Mouse (Mus musculus): ENCODE results near the gene Dock8.

Dock8 gene

DNA sequence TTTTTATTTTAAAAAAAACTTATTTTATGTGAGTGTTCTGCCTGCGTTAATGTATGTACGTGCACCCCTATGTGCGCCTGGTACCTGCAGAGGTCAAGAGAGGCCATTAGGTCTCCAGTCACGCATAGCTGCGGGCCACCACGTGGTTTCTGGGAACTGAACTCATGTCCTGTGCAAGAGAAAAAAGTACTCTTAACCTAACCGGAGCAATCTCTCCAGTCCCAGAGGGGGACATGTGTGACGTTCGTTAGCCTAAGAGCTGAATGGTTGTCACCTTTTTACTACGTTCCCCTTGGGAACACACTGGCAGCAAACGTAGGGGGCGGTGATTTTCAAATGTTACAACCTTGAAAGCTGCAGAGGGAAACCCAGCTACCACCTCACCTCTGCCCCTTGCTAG, 207.6 kb downstream of the Dock8 start:
- DNase-seq: no peak

GRCm38 (mm10) chr19:25207731-25208361, 208.5 kb downstream of the Dock8 start:
- DNase-seq: no peak

- no peak for DNase-seq
These were observed 209.3 kb downstream of the Dock8 start for GRCm38 (mm10) chr19:25208596-25209110.

- no peak for DNase-seq
These were observed 221.3 kb downstream of the Dock8 start for GRCm38 (mm10) chr19:25220611-25221010.

GRCm38 (mm10) chr19:25221964-25222640, 222.8 kb downstream of the Dock8 start:
- no peak for DNase-seq

DNA sequence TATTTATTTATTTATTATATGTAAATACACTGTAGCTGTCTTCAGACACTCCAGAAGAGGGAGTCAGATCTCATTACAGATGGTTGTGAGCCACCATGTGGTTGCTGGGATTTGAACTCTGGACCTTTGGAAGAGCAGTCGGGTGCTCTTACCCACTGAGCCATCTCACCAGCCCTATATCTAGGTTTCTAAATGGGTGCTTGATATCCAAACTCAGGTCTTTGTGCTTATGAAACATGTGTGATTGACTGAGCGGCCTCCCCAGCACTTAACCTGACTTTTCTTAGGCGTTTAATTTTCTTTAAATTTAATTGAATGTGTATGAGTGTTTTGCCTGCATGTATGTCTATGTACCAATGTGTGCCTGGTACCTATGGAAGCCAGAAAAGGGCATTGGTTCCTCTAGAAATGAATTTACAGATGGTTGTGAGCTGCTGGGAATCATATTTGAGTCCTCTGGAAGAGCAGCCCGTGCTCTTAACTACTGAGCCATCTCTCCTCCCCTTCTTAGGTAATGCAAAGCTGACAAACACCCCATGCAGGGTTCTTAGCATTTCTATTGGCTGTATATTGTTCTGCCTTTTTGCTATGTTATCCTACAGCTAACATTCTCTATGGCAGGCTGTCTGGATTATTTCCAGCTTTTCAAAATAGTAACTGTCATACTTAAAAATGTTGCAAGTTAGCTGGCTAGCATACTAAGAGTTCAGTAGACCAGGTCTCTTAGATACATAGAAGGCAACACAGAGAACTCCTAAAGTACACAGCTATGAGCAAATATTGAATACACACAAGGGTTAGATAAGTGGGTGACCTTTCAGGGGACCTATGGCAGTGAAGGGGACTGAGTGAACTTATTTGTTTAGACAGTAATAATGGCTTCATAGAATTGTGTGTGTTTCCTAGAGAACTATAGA, 231.0 kb downstream of the Dock8 start:
- DNase-seq: no peak

DNA sequence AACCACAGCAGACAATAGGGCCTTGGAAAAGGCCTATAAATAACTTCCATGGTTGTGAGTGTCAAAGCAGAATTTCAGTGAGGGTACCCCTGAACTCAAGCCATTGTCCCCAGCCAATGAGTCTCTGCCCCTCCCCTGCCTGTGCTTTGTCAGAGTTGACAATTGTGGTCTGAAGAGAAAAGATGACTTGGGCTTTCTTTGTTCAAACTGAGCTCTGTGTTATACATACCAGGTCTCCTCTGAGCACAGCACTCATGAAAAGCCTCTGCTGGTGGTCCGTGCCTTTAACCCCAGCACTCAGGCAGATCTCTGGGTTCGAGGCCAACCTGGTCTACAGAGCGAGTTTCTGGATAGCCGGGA, 231.6 kb downstream of the Dock8 start:
- no peak for DNase-seq

DNA sequence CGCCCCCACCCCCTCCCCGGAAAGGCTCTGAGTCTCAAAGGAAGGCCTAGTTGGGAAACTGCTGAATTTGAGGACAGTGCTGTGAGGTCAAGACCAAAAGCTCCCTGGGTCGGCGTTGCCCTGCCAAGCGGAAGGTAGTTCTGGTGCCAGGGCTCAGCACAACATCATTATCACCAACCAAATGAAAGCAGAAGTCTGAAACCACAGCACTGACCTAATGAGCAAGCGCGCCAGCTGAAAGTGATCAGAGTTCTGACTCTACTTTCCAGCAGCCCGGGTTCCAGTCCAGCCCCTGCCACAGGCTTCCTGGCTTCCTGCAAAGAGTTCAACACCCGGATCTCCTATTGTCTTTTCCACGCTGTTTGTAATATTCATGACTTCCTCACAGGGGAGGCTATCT, 232.7 kb downstream of the Dock8 start:
- DNase-seq: no peak

DNA sequence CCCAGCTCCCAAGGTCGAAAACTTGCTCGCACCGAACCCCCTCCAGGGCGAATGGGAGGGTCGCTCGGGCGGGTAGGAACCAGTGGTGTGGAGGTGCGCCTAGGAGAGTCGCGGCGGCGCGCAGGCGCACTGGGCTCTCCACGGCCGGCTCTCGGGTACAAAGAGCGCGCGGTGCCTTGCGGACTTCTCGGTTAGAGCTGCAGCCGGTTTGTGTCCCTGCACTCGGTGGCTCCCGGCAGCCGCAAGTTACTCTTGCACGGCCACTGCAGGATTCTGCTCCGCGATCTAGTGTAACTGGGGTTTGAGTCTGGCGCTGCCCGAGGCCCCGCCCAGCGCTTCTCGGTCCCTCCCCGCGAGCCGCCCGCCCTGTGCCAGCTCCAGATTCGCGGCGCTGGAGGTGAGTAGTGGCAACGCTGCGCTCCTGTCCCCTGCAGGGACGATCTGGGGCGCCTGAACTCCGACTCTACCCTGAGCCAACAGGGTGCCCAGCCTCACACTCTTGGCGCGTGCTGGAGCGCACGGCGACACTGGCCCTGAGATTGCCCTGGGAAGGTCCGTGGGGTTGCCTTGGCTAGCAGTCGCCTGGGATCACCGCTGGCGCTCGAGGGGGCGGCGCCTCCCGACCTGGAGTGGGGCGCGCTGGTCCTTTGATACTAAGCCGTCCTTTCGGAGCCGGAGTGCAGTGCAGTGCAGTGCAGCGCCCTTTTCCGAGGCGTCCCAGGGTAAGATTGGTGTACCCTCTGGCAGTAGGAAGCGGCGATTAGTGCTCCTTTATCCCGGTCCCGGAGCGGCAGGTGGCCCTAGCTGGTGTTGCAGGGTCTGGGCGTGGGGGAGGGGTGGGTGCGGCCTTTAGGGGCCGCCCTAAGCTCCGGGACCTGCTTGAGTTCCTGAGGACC, 237.5 kb downstream of the Dock8 start, which contains the start of gene Kank1:
TSS of gene Kank1 (plus strand) at position 380 of the 896 bp plus-strand sequence.
- peak; percentile 22 to 26 for DNase-seq

GRCm38 (mm10) chr19:25237492-25238040, 238.2 kb downstream of the Dock8 start:
- DNase-seq: peak in 1 of 2 experiments; percentile 6

DNA sequence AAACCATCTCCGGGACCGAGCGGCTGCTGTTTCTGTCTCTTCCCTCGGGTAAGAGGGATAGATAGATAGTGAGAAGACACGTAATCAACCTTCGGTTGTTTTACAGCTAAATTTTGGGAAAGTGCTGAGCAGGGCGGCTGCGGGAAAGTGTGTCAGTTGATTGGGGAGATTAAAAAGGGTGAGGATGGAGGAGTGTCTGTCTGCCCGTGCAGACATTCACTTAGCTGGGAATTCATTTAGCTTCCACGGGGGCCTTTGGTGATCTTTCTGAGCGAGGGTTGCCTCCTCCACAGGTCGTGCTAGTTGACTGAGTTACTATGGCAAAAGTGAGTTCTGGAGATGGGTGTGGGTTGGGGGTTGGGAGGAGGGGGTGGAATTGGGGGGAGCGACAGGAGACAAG, 238.8 kb downstream of the Dock8 start:
- no peak for DNase-seq

GRCm38 (mm10) chr19:25243566-25243965, 244.2 kb downstream of the Dock8 start:
- DNase-seq: no peak

GRCm38 (mm10) chr19:25246062-25246461, 246.7 kb downstream of the Dock8 start:
- no peak for DNase-seq

GRCm38 (mm10) chr19:25247858-25248552, 248.7 kb downstream of the Dock8 start:
- no peak for DNase-seq

DNA sequence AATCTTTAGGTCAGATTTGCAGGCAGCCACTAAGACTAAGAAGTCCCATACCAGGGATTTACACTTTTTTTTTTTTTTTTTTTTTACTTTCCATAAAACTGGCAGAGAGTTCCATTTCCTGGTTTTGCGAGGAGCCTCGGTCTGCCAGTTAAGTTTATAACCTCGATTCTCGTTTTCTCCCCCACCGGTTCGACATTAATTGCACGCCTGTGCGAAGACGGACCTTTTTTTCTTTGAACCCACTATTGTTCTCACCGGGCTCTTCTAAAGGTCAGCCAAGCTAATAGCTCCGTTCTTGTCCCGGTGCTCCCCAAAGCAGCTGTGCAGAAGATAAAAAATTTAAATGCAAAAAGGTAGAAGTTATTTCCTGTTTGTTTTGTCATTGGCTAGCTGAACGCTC, 249.9 kb downstream of the Dock8 start:
- DNase-seq: no peak

GRCm38 (mm10) chr19:25251610-25252140, 252.3 kb downstream of the Dock8 start:
- no peak for DNase-seq
